Mouse (Mus musculus) thymus, postnatal 10 days (tissue): Measurements from ENCODE around the gene Rhebl1.

ENCODE experiments used
- DNase-seq, 2 experiments: peaks; one replicate each; pipeline ENCODE4 v3.0.0; 2021; ENCODE audit warnings: low spot score in 2 of 2

Gene Rhebl1

GRCm38 (mm10) chr15:98851229-98851818 lies 43.0 kb downstream of the Rhebl1 start:
- DNase-seq = no peak

GRCm38 (mm10) chr15:98850668-98851067 lies 43.7 kb downstream of the Rhebl1 start:
- no peak for DNase-seq

GRCm38 (mm10) chr15:98849956-98850600 lies 44.3 kb downstream of the Rhebl1 start:
- DNase-seq = no peak

GRCm38 (mm10) chr15:98849165-98849564 lies 45.2 kb downstream of the Rhebl1 start:
- no peak for DNase-seq

GRCm38 (mm10) chr15:98846140-98846539 lies 48.2 kb downstream of the Rhebl1 start:
- DNase-seq = no peak

- DNase-seq = no peak
Observed at GRCm38 (mm10) chr15:98845149-98845548, 49.2 kb downstream of the Rhebl1 start.

GRCm38 (mm10) chr15:98843595-98844223 lies 50.6 kb downstream of the Rhebl1 start:
- DNase-seq = no peak

GRCm38 (mm10) chr15:98839671-98840585 lies 54.4 kb downstream of the Rhebl1 start:
- no peak for DNase-seq

- DNase-seq = no peak
Observed at GRCm38 (mm10) chr15:98839161-98839560, 55.2 kb downstream of the Rhebl1 start.

- no peak for DNase-seq
Observed at GRCm38 (mm10) chr15:98837743-98838103, 56.6 kb downstream of the Rhebl1 start.

- DNase-seq = no peak
Observed at GRCm38 (mm10) chr15:98837006-98837742, 57.2 kb downstream of the Rhebl1 start.

GRCm38 (mm10) chr15:98835291-98835690 lies 59.0 kb downstream of the Rhebl1 start:
- no peak for DNase-seq

GRCm38 (mm10) chr15:98834059-98834458 lies 60.3 kb downstream of the Rhebl1 start:
- DNase-seq = no peak

- no peak for DNase-seq
Observed at GRCm38 (mm10) chr15:98833281-98833680, 61.1 kb downstream of the Rhebl1 start.

GRCm38 (mm10) chr15:98832161-98833058 lies 61.9 kb downstream of the Rhebl1 start:
- DNase-seq = peak; percentile 60 to 76

GRCm38 (mm10) chr15:98831684-98832035 lies 62.7 kb downstream of the Rhebl1 start:
- no peak for DNase-seq

GRCm38 (mm10) chr15:98830736-98831683 lies 63.3 kb downstream of the Rhebl1 start, which contains the start of gene Prkag1:
Prkag1 (minus strand) TSS chr15:98831521.
- peak; percentile 97 to 98 for DNase-seq
